Mouse (Mus musculus): ENCODE measurements at regions not wholly inside any gene's neighbourhood (a gene's known extent, or its start where the extent isn't known, plus 50 kb on each side); places are given as distances from the start of the nearest gene placed in this dataset.
"Not testable (repeated sequence)": the region's sequence is repeated elsewhere in the genome, so short reads cannot be mapped to it uniquely, and the experiment has no call there.

GRCm38 (mm10) chr6:50840826-50841225, 186.6 kb upstream of the Npvf start:
- TF ChIP-seq CTCF (conservative IDR thresholded peaks at IDR 0.05; ENCODE audit: insufficient read depth, insufficient read length, low read depth, low read length): no peak
- TF ChIP-seq POLR2A (IDR thresholded peaks at IDR 0.05; ENCODE audit: low read depth, low read length): no peak
- no peak overlapping the region for H3K4me3 ChIP-seq (ENCODE audit: insufficient read depth, low read depth, low read length)
- no peak for DNase-seq
- WGBS: 51% methylated on average over 9 of the region's 9 CpGs
- H3K27me3 ChIP-seq (replicated peaks; ENCODE audit: control insufficient read depth, insufficient read depth, low read length): no peaks in the 10 kb centered on the region
- no peaks in the 10 kb centered on the region for H3K4me1 ChIP-seq (ENCODE audit: control insufficient read depth, insufficient read depth, low read length)
- no peaks in the 10 kb centered on the region for H3K36me3 ChIP-seq (ENCODE audit: control insufficient read depth, insufficient read depth, low read length)
- H3K27ac ChIP-seq (ENCODE audit: insufficient read depth, low read depth, low read length): no peak overlapping the region

GRCm38 (mm10) chr6:50845246-50845645, 191.0 kb upstream of the Npvf start:
- WGBS: 95% methylated on average over 2 of the region's 2 CpGs
- not testable (repeated sequence) for H3K27ac ChIP-seq (ENCODE audit: insufficient read depth, low read depth, low read length); H3K36me3 ChIP-seq (ENCODE audit: control insufficient read depth, insufficient read depth, low read length); H3K27me3 ChIP-seq (replicated peaks; ENCODE audit: control insufficient read depth, insufficient read depth, low read length); H3K4me3 ChIP-seq (ENCODE audit: insufficient read depth, low read depth, low read length); H3K4me1 ChIP-seq (ENCODE audit: control insufficient read depth, insufficient read depth, low read length); DNase-seq

DNA sequence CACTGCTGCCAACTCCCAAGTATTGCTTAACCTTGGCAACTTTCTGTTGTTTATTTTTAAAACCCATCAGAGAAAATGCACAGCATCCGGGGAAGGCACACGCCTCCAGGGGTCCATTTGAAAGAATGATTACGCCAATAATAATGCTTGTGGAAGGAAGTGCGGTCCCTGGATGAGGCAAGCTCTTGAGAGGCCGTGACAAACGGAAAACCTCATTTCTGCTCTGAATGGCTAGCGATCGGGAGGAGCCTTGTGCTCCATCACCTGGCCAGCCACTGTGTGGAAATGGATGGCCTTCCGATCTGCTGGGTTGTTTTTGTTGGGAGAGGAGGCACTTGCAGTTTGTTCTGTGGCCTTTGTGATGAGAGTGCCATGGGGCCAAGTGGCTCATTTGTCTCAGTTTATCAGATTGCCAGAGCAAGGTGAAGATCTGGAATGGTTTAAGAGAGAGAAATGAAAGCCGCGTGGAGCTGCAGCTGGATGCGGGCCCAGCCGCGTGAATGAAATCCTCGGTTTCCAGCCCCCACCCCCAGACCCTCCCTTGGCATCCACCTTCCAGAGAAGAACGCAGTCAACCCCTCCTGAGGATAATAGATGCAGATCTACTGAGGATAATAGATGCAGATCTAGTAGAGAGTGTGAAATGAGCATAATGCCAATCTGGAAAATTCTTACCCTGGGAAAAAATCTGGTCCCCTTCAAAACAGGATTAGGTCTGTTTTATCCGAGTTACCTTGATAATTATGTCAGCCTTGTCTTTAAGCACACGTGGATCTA, 192.7 kb upstream of the Npvf start:
- TF ChIP-seq POLR2A (IDR thresholded peaks at IDR 0.05; ENCODE audit: low read depth, low read length) (no peak), CTCF (conservative IDR thresholded peaks at IDR 0.05; ENCODE audit: insufficient read depth, insufficient read length, low read depth, low read length) (no peak)
- no peak overlapping the region for H3K27ac ChIP-seq (ENCODE audit: insufficient read depth, low read depth, low read length)
- no peaks in the 10 kb centered on the region for H3K36me3 ChIP-seq (ENCODE audit: control insufficient read depth, insufficient read depth, low read length)
- WGBS: 61% methylated on average over 18 of the region's 18 CpGs
- H3K4me3 ChIP-seq (ENCODE audit: insufficient read depth, low read depth, low read length): no peak overlapping the region
- no peak for DNase-seq
- no peaks in the 10 kb centered on the region for H3K27me3 ChIP-seq (replicated peaks; ENCODE audit: control insufficient read depth, insufficient read depth, low read length)
- H3K4me1 ChIP-seq (ENCODE audit: control insufficient read depth, insufficient read depth, low read length): no peaks in the 10 kb centered on the region

- no peak overlapping the region for H3K4me3 ChIP-seq (ENCODE audit: insufficient read depth, low read depth, low read length)
- no peaks in the 10 kb centered on the region for H3K27me3 ChIP-seq (replicated peaks; ENCODE audit: control insufficient read depth, insufficient read depth, low read length)
- 86% methylated on average over 7 of the region's 7 CpGs for WGBS
- H3K27ac ChIP-seq (ENCODE audit: insufficient read depth, low read depth, low read length): no peak overlapping the region
- TF ChIP-seq CTCF (conservative IDR thresholded peaks at IDR 0.05; ENCODE audit: insufficient read depth, insufficient read length, low read depth, low read length) (no peak), POLR2A (IDR thresholded peaks at IDR 0.05; ENCODE audit: low read depth, low read length) (no peak)
- no peak for DNase-seq
- H3K4me1 ChIP-seq (ENCODE audit: control insufficient read depth, insufficient read depth, low read length): no peaks in the 10 kb centered on the region
- H3K36me3 ChIP-seq (ENCODE audit: control insufficient read depth, insufficient read depth, low read length): no peaks in the 10 kb centered on the region
These were observed 193.3 kb upstream of the Npvf start for GRCm38 (mm10) chr6:50847548-50847947.

DNA sequence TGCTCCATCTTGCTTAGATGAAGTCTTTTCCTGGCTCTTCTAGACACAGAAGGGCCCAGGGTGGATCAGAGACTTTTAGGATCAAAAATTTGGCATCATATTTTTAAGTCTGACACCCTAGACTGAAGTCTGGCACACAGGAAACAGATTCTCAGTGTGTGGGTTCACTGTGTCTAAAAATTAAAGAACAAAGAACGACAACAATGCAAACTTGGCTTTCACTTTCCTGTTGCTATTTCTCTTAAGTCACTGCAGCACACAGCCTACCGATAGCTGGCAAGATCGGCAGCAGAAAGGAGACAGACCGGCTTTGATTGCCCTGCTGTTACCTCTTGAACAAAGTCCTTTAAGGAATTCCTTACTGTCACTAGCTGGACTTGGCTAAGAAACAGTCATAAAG, 204.9 kb upstream of the Npvf start:
- H3K4me3 ChIP-seq (ENCODE audit: insufficient read depth, low read depth, low read length): no peak overlapping the region
- H3K27ac ChIP-seq (ENCODE audit: insufficient read depth, low read depth, low read length): no peak overlapping the region
- WGBS: 64% methylated on average over 4 of the region's 4 CpGs
- DNase-seq: no peak
- no peaks in the 10 kb centered on the region for H3K36me3 ChIP-seq (ENCODE audit: control insufficient read depth, insufficient read depth, low read length)
- H3K4me1 ChIP-seq (ENCODE audit: control insufficient read depth, insufficient read depth, low read length): no peaks in the 10 kb centered on the region
- H3K27me3 ChIP-seq (replicated peaks; ENCODE audit: control insufficient read depth, insufficient read depth, low read length): no peaks in the 10 kb centered on the region
- TF ChIP-seq POLR2A (IDR thresholded peaks at IDR 0.05; ENCODE audit: low read depth, low read length) (no peak), CTCF (conservative IDR thresholded peaks at IDR 0.05; ENCODE audit: insufficient read depth, insufficient read length, low read depth, low read length) (no peak)

DNA sequence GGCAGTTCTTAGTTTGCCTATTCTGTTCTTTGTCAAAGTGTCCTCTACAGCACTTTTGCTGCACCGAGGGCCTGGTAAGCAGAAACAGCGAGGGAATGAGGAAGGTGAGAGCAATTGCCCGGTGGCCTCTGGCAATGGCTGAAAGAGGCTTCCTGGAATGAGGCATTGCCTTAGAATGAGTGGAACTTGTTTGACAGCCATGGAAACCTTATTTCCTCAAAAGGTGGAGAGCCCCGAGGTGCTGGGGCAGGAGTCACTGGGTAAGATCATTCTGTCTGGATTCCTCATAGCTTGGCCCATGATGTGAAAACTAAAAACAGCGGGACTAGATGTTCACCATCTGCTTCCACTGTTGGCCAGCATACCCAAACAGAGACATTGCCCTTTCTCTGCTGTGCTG, 223.8 kb upstream of the Npvf start:
- DNase-seq: no peak
- WGBS: 61% methylated on average over 5 of the region's 5 CpGs
- no peaks in the 10 kb centered on the region for H3K27me3 ChIP-seq (replicated peaks; ENCODE audit: control insufficient read depth, insufficient read depth, low read length)
- no peaks in the 10 kb centered on the region for H3K4me1 ChIP-seq (ENCODE audit: control insufficient read depth, insufficient read depth, low read length)
- H3K36me3 ChIP-seq (ENCODE audit: control insufficient read depth, insufficient read depth, low read length): no peaks in the 10 kb centered on the region
- no peak overlapping the region for H3K4me3 ChIP-seq (ENCODE audit: insufficient read depth, low read depth, low read length)
- TF ChIP-seq POLR2A (IDR thresholded peaks at IDR 0.05; ENCODE audit: low read depth, low read length) (no peak), CTCF (conservative IDR thresholded peaks at IDR 0.05; ENCODE audit: insufficient read depth, insufficient read length, low read depth, low read length) (no peak)
- no peak overlapping the region for H3K27ac ChIP-seq (ENCODE audit: insufficient read depth, low read depth, low read length)

GRCm38 (mm10) chr6:50882298-50882697, 228.1 kb upstream of the Npvf start:
- Histone ChIP-seq H3K27me3 (replicated peaks; ENCODE audit: control insufficient read depth, insufficient read depth, low read length) (no peaks in the 10 kb centered on the region), H3K4me3 (ENCODE audit: insufficient read depth, low read depth, low read length) (no peak overlapping the region), H3K4me1 (ENCODE audit: control insufficient read depth, insufficient read depth, low read length) (no peaks in the 10 kb centered on the region), H3K27ac (ENCODE audit: insufficient read depth, low read depth, low read length) (no peak overlapping the region), H3K36me3 (ENCODE audit: control insufficient read depth, insufficient read depth, low read length) (no peaks in the 10 kb centered on the region)
- DNase-seq: no peak
- WGBS: 78% methylated on average over 3 of the region's 3 CpGs
- TF ChIP-seq POLR2A (IDR thresholded peaks at IDR 0.05; ENCODE audit: low read depth, low read length): no peak

Measured in kidney, adult 2 months (tissue).